Mouse (Mus musculus): ENCODE measurements around the gene Boll.

GRCm38 (mm10) chr1:55211081-55211480 lies 152.2 kb downstream of the Boll start:
- no peak for TF ChIP-seq CTCF (IDR thresholded peaks at IDR 0.05; ENCODE audit: extremely low read depth, insufficient read depth, insufficient read length, insufficient replicate concordance)
- no peak for TF ChIP-seq POLR2A (IDR thresholded peaks at IDR 0.05; ENCODE audit: low read depth, low read length)
